Mouse (Mus musculus) CD4-positive helper T cell, adult 2 months (primary cell): ENCODE data around the gene Kcnc2.
"Not testable (repeated sequence)": the region's sequence is repeated elsewhere in the genome, so short reads cannot be mapped to it uniquely, and the experiment has no call there.

Source experiments
- DNase-seq: peaks from one replicate; pipeline ENCODE4 v3.0.0-alpha.2; 2012; ENCODE audit warnings: low read depth, missing footprints, low spot score

Kcnc2 gene

DNA sequence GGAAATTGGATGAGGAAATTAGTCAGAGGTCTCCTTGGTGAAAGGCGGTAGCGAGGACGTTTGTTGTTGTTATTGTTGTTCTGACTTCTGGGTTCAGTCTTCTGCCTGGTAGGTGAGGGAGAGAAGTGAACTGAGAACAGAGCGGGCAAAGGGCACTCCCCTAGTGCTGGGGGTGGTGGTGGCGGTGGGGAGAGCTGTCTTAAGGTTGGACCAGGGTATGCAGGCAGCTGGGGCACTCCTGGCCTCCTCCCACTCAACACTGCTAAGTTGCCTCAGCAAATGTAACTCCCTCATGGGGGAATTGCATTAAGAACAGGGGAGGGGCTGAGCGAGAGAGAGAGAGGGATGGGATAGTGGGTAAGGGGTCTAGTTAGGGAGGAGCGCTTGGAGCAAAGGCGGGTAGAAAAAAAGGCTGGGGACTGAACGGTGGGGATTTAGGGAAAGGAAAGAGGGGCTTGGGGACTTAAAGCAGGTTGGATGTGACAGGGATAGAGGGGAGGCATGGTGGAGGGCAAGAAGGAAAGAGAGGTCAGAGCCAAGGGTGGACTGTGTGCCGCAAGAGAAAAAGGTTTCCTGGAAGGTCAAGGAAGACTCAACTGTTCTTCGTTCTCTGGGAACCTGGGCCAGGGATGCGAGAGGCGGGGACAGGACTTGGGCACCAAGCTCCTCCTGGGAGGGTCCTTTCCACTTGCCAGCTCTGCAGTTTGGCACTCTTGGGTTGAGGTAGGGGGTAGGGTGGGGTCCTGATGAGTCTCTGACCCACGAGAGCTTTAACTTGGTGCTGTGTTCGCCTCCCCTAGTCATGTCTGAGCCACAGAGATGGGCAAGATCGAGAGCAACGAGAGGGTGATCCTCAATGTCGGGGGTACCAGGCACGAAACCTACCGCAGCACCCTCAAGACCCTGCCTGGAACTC, at the start of gene Kcnc2:
Gene Kcnc2, plus strand, starts transcription at position 235 of the 916 bp plus-strand sequence.
- DNase-seq: no peak

- no peak for DNase-seq
Observed at GRCm38 (mm10) chr10:112227073-112227472, 43.8 kb upstream of the Kcnc2 start.

GRCm38 (mm10) chr10:112229091-112229843, 41.7 kb upstream of the Kcnc2 start:
- not testable (repeated sequence) for DNase-seq

- DNase-seq: not testable (repeated sequence)
Observed at GRCm38 (mm10) chr10:112232733-112233132, 38.2 kb upstream of the Kcnc2 start.

DNA sequence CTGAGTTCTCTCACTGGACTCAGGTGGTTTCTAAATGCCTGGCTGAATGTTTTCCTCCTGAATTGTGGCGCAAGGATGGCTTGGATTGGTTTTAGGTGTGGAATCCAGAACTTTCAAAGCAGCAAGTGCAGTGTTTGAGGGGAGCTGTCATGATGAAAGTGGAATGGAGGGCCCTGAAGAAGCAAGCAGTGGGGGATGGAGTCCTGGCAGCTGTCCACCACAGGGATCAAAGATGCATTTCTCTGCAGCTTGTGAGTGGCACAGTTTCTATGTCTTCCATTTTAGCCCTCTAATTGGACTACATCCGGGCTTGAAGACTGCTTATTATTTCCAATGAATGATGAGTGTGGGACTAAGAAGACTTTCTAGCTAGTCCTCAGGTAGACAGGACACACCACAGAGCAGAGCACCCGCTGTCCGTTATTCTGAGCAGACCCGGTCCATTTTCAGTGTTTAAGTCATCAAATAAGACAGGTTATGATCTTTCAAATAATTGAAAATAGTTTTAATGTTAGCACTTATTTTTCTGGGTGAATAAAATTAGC, 35.5 kb upstream of the Kcnc2 start:
- DNase-seq: not testable (repeated sequence)

GRCm38 (mm10) chr10:112248273-112248672, 22.6 kb upstream of the Kcnc2 start:
- DNase-seq: no peak

DNA sequence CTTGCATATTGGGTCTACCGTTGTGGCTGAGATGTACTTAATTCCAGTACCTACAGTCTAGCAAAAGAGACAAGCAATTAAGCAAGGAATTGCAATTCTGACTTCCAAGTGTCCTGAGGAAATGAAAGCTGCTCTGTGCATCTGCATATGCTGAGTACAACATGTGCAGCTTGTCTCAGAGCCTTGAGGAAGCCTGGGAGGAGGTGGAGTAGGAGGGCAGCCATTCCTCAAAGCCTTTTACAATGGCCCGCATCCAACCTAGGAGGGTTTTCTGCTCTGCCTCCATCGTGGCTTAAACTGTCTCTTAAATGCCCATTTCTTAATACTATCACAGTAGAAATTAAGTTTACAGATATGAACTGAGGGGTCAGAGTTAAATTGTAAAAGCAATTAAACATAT, 7.5 kb upstream of the Kcnc2 start:
- DNase-seq: no peak

GRCm38 (mm10) chr10:112269481-112269880, 1.4 kb upstream of the Kcnc2 start:
- DNase-seq: no peak

DNA sequence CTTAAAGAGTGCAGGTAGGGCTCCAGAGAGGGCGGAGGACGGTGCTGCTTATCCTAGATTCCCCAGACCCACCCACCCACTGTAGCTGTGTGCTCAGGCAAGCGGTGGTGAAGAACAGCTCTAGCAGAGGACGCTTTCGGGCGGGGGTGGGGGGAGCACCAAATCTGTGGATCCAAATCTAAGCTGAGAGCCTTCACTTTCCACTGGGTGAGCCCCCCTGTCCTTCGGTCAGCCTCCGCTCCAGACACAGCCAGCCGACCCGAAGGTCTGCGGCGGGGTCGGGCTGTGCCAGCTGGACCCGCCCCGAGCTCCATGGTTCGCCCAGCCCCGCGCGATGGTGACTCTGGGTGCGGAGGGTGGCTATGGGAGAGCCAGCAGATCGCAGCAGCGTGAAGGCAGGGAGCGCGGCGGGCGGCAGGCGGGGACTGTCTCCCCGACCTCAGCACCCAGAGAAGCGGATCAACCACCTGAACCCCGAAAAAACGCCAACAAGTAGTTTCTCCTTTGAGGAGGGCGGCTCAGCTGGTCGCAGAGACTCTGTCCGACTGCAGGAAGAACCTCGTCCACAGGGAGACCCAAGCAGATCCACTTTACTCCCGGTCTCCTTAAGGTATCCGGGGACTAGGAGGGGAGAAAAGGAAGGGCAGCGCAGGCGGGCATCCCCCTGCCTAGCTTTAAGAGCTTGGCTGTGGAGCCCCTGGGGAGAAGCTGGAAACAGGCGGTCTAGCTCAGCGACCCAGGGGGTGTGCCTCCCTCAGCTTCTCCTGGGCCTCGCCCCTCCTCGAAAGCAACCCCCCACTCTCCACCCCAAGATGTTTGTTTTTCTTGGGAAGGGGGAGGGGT, 761 bp upstream of the Kcnc2 start:
- no peak for DNase-seq

- DNase-seq: no peak
Observed at GRCm38 (mm10) chr10:112271803-112272165, 863 bp downstream of the Kcnc2 start.

DNA sequence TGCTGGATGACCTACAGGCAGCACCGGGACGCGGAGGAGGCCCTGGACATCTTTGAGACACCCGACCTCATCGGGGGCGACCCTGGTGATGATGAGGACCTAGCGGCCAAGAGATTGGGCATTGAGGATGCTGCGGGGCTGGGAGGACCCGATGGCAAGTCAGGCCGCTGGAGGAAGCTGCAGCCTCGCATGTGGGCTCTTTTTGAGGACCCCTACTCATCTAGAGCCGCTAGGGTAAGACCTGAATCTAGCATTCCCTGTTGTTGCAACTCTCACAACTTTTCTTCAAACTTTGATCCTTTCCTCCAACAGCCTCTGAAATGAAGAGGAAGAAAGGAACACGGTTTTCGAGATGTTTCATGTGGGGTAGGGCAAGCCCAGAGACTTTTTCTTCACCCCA, 1.2 kb downstream of the Kcnc2 start:
- no peak for DNase-seq

DNA sequence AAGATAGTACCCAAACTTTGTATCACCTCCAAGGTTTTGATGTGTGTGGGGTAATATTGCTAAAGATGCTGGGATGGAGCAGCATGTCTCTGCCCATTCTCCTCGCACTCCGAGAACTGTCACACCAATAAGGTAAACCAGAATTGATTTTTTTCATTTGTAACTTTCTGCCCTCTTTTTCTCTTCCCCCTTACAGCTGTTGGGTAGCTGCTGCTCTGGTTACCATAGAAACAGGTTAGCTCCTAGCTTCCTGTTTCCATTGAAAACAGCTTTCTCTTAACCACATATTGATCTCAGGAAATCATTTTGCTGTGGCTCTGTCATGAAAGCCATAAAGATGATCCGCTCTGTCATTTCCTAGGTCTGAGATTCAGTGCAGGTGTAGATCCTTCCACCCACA, 7.1 kb downstream of the Kcnc2 start:
- DNase-seq: peak; percentile 33

DNA sequence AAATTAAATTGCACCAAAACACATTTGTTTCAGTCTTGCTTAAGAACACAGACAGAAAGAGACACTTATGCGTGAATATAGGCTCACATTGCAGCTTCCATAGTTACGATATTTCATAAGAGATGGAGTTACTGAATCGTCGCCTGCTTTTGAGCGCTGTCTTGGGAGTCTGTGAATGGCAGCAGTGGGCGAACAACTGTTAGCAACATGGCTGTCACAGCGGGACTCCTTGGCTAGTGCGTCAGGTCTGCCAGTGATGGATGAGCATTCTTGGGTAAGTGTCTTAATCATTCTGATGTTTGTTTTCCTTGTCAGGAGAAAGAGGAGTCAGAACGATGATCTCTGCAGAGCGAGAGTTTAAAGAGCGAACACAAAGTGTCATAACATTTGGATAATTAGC, 44.2 kb downstream of the Kcnc2 start:
- no peak for DNase-seq

DNA sequence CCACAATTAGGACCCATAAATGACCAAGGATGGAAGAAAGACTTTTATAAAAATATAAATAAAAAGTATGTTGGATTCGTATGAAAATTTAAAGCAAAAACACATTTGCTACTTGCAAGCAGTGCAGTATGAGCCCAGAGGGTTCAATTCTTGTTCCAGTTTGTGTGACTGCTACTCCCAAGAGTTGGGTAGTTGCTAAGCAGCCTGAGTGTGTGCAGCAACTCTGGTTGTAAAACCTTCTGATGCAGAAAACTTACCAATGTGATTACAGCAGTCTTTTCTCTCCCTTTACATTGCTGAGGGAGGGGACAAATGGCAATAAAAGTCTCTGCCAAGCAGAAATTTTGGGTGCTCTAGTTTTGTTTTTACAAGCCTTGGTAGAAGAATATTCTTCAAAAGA, 46.9 kb downstream of the Kcnc2 start:
- no peak for DNase-seq

DNA sequence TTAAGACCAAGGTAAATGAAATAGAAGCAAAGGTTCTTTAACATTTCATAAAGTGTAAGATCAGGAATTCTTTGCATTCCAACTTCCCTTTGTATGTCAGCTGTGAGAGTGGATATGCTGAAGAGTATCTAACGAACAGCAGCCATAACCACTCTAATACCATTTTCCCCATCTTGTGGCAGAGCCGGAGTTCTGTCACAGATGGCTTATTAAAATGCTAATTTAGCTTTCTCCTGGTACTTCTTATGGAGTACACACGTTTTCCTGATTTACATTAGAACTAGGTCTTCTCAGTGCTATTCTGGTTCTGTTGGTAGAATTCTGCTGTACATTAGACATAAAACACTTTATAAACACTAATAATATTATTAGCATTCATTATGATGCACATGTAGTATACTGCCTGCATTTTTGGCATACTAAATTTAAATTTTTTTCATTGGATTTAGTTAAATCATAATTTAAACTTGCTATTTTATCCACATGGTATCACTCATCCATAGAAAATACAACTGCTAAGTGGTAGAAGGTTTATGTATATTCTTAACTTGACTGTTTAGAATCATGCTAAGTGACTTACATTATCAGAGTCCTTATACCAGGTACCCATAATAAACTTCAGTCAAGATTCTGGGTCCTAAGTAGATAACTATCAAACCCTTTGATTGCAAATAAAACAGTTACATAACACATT, 86.9 kb downstream of the Kcnc2 start:
- no peak for DNase-seq

DNA sequence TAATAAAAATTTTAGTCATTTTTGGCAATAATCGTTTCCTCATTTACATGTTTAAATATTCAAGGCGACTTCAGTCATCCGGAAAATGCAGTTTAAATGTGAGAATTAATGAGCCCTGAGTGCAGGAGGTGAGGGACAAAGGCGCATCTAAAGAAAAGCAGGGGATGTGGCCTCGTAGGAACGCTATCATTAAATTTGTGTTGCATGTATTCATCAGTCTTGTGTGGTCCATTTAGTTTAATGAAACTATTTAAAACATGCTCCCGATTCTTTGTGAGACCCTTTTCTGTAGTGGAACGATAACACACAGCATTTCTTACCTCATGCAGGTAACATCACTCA, 87.4 kb downstream of the Kcnc2 start:
- DNase-seq: no peak

- no peak for DNase-seq
Observed at GRCm38 (mm10) chr10:112360704-112361103, 89.8 kb downstream of the Kcnc2 start.

DNA sequence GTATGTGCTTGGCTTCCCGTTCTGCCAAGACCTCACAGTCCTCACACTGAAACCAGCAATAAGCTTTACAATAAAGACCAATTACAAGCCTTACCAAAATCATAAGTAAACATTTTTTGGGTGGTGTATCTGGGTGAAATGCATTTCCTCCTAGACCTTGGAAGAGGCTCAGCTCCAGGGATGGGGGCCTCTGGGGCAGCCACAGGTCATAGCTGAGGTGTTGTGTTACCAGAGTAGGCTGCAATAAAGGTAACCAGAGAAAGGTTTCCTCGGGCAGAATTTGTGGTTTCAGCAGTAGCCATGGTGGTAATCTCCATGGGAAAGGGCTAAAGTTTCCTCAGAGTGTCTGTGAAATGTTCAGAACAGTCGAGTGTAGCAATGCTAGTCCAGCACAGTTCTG, 97.4 kb downstream of the Kcnc2 start:
- no peak for DNase-seq

DNA sequence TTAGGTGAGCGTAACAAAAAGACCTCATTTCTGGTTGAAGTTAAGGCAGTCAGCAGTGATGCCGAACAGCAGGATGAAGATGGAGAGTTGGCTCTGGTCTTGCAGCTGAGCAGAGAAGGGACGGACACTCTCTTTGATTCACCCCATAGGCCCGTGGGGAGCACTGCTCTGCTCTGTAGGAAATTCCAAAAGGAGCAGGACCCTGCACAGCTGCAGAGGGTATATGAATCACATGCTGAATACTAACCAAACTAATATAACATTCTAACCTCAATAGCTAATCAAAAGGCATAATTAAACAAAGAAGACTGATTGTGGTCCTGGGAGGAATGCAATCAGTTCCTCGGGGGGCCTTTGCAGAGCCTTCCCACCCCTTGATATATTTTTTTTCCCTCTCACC, 106.2 kb downstream of the Kcnc2 start:
- DNase-seq: no peak

- no peak for DNase-seq
Observed at GRCm38 (mm10) chr10:112378465-112378864, 107.5 kb downstream of the Kcnc2 start.

GRCm38 (mm10) chr10:112380590-112380989, 109.7 kb downstream of the Kcnc2 start:
- DNase-seq: no peak
